Mouse (Mus musculus) C2C12 (cell line): ENCODE data around the gene Tex48.

ENCODE experiments used
- CEBPB ChIP-seq: IDR thresholded peaks from one replicate; pipeline ENCODE4 v1.6.1; 2011; ENCODE audit warnings: low read depth, mild to moderate bottlenecking, control low read depth, moderate library complexity
- CTCF ChIP-seq: IDR thresholded peaks from one replicate; pipeline ENCODE4 v1.5.1; 2011; ENCODE audit not compliant: control insufficient read depth, insufficient read depth, insufficient read length
- FOSL1 ChIP-seq: IDR thresholded peaks from one replicate; pipeline ENCODE4 v1.8.0; 2011; ENCODE audit warnings: mild to moderate bottlenecking, low read length; ENCODE audit not compliant: poor library complexity, insufficient read depth, severe bottlenecking
- MAX ChIP-seq: IDR thresholded peaks from one replicate; pipeline ENCODE4 v1.6.1; 2011; ENCODE audit warnings: mild to moderate bottlenecking, control low read depth
- MYOD1 ChIP-seq: IDR thresholded peaks from one replicate; pipeline ENCODE4 v1.6.1; 2011; ENCODE audit warnings: low read depth; ENCODE audit not compliant: control insufficient read depth, insufficient read length
- MYOG ChIP-seq: IDR thresholded peaks from one replicate; pipeline ENCODE4 v1.6.1; 2011; ENCODE audit not compliant: control insufficient read depth, insufficient read length; ENCODE audit errors: extremely low read depth
- USF1 ChIP-seq: IDR thresholded peaks from one replicate; pipeline ENCODE4 v1.6.1; 2011; ENCODE audit warnings: low read depth, mild to moderate bottlenecking, control low read depth, moderate library complexity

DNA sequence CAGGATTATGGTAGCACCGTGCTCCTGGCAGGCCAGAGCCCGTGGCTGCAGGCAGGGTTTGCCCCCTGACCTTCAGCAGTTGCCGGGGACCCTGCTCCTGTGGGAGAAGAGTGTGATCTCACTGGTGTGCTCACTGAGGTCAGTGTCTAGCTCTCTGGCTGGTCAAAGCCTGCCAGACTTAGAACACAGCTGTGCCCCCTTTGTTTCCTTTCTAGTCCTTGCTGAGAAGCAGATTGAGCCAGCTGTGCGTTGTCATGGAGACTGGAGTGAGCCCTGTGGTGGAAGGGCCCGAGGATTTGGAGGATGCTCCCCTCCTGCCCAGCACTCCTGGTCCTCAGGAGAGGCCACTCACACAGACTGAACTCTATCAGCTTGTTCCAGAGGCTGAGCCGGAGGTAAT is 42.1 kb downstream of the Tex48 start:
- TF ChIP-seq CEBPB (no peak), CTCF (no peak), USF1 (no peak), MAX (no peak), MYOD1 (no peak), MYOG (no peak), FOSL1 (no peak)
